Mouse (Mus musculus) midbrain, embryonic 12.5 days (tissue): ENCODE data around the gene Depdc5. TPM values are rescaled to one million over a fixed set of nuclear protein-coding genes. Genes with fewer than 3 reads are reported as not detected.
"Not testable (repeated sequence)": the region's sequence is repeated elsewhere in the genome, so short reads cannot be mapped to it uniquely, and the experiment has no call there.

ENCODE experiments used
- ATAC-seq: fragments of 200-750 bp; cut with Nextera tagmentation; 2 replicates; pipeline ENCODE4 v1.8.0; 2017; ENCODE audit warnings: low read depth, moderate TSS enrichment, moderate library complexity; ENCODE audit not compliant: low FRiP score
- H3K27ac ChIP-seq: fragments of 300-500 bp; sonication (generic); replicated peaks from 2 replicates; pipeline ENCODE4 v1.5.1; 2016; ENCODE audit warnings: mild to moderate bottlenecking
- H3K27me3 ChIP-seq: fragments of 300-500 bp; sonication (generic); 2 replicates; pipeline ENCODE4 v1.6.1; 2016; ENCODE audit warnings: mild to moderate bottlenecking
- H3K36me3 ChIP-seq: fragments of 300-500 bp; sonication (generic); 2 replicates; pipeline ENCODE4 v1.6.1; 2016
- H3K4me1 ChIP-seq: fragments of 300-500 bp; sonication (generic); 2 replicates; pipeline ENCODE4 v1.6.1; 2016
- H3K4me2 ChIP-seq: fragments of 300-500 bp; sonication (generic); replicated peaks from 2 replicates; pipeline ENCODE4 v1.6.1; 2016; ENCODE audit warnings: mild to moderate bottlenecking, moderate library complexity
- H3K4me3 ChIP-seq: fragments of 300-500 bp; sonication (generic); 2 replicates; pipeline ENCODE4 v1.5.1; 2016; ENCODE audit warnings: mild to moderate bottlenecking
- H3K9ac ChIP-seq: fragments of 300-500 bp; sonication (generic); replicated peaks from 2 replicates; pipeline ENCODE4 v1.6.1; 2016; ENCODE audit warnings: mild to moderate bottlenecking, moderate library complexity
- H3K9me3 ChIP-seq: fragments of 300-500 bp; sonication (generic); 2 replicates; pipeline ENCODE4 v1.6.1; 2016; ENCODE audit warnings: mild to moderate bottlenecking
- WGBS: fragments of 180-500 bp; shearing (Covaris S2); methylation state at CpG from one replicate; pipeline ENCODE4 v1.1.7; 2016; 5-methylcytosine and 5-hydroxymethylcytosine counted together
- polyA plus RNA-seq: library from polyadenylated mRNA; unstranded; fragments of >200 nt; fragmentation: Nextera tagmentation; extraction: Ambion mirVana; gene quantifications from 2 replicates; pipeline ENCODE4 v1.2.1, GENCODE M21; 2016

The Depdc5 gene
- polyA plus RNA-seq, 1 experiment from 2014 or later: 41.6 TPM

DNA sequence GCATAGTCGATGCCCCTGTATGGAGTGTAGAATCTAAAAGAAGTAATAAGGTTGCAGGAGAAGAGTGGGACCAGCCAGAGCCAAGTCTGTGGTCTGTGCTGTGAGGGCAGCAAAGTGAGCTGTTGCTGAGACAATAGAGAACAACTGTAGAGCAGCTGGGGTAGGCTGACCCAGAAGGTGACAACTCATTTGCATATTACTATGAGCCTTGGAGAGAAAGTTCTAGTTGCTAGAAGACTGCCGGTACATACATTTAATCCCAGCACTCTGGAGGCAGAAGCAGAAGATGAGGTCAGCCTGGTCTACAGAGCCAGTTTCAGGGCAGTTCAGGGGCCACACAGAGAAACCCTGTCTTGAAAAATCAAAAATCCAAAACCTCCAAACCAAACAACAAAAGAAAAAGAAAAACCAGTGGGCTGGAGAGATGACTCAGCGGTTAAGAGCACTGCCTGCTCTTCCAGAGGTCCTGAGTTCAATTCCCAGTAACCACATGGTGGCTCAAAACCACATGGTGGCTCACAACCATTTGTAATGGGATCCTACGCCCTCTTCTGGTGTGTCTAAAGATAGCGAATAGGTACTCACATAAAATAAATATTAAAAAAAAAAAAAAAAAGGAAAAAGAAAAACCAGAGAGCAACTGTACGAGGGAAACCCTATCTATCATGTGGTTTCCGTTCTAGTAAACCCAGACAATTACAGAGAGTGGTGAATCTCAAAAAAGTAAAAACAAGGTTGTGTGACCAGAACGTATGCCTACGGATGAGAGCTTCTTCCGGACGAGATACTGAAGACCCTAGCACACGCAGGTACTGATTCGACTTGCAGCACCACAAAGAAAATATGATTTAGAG, 175.4 kb downstream of the Depdc5 start:
- Histone ChIP-seq H3K9ac (no peak overlapping the region), H3K27me3 (no peaks in the 10 kb centered on the region), H3K36me3 (no peaks in the 10 kb centered on the region), H3K27ac (no peak overlapping the region), H3K4me2 (peak overlapping the region; percentile 48; the same call in 1 of the 2 replicates), H3K4me3 (no peak overlapping the region), H3K4me1 (peaks cover 3% of the 10 kb centered on the region; the same call in 1 of the 2 replicates), H3K9me3 (no peaks in the 10 kb centered on the region)
- WGBS: 51% methylated on average over 13 of the region's 13 CpGs
- ATAC-seq: no peak

DNA sequence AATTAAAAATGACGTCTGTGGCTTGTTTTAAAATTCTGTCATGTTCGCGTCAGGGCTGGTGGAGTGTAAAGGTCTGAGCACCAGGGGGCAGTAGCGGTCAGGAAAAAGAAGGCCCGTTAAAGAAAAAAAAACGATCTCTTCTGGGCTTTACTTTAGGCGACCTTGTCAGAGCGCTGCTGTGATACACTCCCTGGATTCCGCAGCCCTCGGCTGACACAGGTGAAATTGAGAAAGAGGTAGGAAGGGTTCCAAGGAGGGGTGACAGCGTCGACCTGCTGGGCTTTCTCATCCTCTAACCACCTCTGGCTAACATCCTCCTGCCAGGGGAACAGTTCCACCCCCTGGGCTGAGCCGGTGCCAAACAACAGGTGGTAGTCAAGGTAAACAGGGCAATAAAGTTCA, 176.0 kb downstream of the Depdc5 start:
- ATAC-seq: no peak
- Histone ChIP-seq H3K27me3 (no peaks in the 10 kb centered on the region), H3K4me2 (peak overlapping the region; percentile 48), H3K4me3 (0 out of 2 replicates have a peak overlapping the region, but pooled peaks have one; percentile 7), H3K27ac (no peak overlapping the region), H3K36me3 (no peaks in the 10 kb centered on the region), H3K9me3 (no peaks in the 10 kb centered on the region), H3K4me1 (peaks cover 3% of the 10 kb centered on the region; the same call in 1 of the 2 replicates), H3K9ac (0 out of 2 replicates have a peak overlapping the region, but pooled peaks have one; percentile 20)
- 7% methylated on average over 13 of the region's 13 CpGs for WGBS

DNA sequence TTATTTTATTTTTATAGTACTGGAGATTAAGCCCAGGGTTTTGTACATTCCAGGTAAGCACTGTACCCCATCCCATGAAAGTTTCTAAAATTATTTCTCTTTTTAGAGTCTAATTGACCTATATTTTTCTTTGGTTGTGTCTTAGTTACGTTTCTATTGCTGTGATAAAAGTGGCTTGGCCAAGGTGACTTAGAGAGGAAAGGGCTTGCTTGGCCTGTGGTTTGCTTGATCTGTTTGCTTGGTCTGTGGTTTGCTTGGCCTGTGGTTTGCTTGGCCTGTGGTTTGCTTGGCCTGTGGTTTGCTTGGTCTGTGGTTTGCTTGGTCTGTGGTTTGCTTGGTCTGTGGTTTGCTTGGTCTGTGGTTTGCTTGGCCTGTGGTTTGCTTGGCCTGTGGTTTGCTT, 177.2 kb downstream of the Depdc5 start:
- not testable (repeated sequence) for H3K4me3 ChIP-seq, H3K4me1 ChIP-seq, H3K27me3 ChIP-seq, H3K9me3 ChIP-seq, H3K36me3 ChIP-seq, ATAC-seq, H3K9ac ChIP-seq, H3K27ac ChIP-seq, H3K4me2 ChIP-seq
- WGBS: 100% methylated on average over 1 of the region's 1 CpGs

DNA sequence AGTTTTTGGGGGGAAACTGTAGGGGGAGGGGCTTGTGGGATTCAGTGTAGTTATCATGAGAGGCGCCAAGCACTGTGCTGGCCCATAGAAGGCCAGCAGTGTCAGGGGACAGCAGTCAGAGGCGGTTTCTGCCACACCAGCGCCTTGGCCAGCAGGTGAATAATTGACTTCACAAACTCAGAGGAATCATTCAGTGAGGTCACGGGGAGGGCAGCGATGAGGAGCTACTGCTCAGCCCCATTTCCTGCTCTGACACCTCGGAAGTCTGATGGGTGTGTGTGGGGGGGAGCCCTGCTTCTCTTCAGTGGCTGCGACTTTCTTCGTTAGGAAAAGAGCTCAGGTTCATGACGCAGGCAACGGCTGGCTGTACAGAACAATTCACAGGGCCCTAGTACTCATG, 179.9 kb downstream of the Depdc5 start:
- ATAC-seq: no peak
- Histone ChIP-seq H3K4me2 (no peak overlapping the region), H3K27ac (no peak overlapping the region), H3K9ac (no peak overlapping the region), H3K36me3 (no peaks in the 10 kb centered on the region), H3K4me1 (peaks cover 3% of the 10 kb centered on the region; the same call in 1 of the 2 replicates), H3K4me3 (no peak overlapping the region), H3K27me3 (no peaks in the 10 kb centered on the region), H3K9me3 (no peaks in the 10 kb centered on the region)
- WGBS: 83% methylated on average over 10 of the region's 10 CpGs

Other genes with a start within 250 kb of the Depdc5 start
- gene Pisd, start 78.1 kb upstream of the Depdc5 start, polyA plus RNA-seq: 74.8 and 77.6 TPM in 2 replicates
- gene Gm20671, start 36.6 kb upstream of the Depdc5 start, polyA plus RNA-seq: not detected in 2 replicates
- gene Prr14l, start 9.4 kb upstream of the Depdc5 start, polyA plus RNA-seq: 19.7 and 21.9 TPM in 2 replicates
- 435 and 440 TPM in 2 replicates for gene Ywhah, start 155.1 kb downstream of the Depdc5 start, polyA plus RNA-seq
- not detected in 2 replicates for gene Slc5a1, start 240.5 kb downstream of the Depdc5 start, polyA plus RNA-seq